Mouse (Mus musculus): ENCODE measurements around the gene Cacna2d1.
A peak's percentile ranks its signal among the peaks of the same experiment; 100 is the strongest.

Gene Cacna2d1

DNA sequence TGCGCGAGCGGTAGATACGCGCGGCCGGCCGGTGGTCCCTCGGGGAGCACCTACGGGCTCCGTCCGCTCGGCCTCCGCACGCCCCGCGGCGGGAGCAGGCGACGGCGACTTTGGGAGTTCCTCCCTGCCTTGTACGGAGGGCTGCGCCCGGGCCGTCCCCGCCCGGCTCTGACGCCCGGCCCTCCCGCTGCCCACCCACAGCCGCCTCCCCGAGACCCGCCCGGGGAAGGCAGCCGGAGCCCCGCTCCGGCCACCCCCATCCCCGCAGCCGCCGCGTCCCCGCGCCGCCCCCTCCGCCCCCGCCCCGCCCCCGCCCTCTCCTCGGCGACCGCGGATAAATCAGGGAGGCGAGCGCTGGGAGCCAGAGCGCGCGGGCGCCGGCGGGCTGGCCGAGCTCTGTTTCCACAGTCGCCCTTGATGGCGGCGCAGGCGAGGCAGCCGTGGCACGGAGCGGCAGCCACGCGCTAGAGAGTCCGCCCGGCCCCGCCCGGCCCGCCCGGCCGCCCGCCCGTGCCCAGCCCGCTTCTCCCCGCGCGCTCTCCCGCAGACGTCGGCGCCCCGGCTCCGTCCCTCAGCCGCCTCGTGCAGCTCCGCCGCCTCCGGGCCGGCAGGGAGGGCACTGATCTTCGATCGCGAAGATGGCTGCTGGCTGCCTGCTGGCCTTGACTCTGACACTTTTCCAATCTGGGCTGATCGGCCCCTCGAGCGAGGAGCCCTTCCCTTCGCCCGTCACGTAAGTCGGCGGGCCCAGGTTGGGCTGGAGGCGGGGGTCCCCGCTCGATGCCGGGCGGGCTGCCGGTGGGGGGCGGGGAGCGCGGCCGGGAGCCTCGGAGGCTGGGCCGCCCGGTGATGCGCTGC is at the start of gene Cacna2d1:
Cacna2d1 (plus strand) TSS at position 316 of the 858 bp plus-strand sequence.
- ATAC-seq (ENCODE audit: insufficient number of reproducible peaks, low FRiP score, low TSS enrichment) = peak; percentile 67

- no peak for ATAC-seq (ENCODE audit: insufficient number of reproducible peaks, low FRiP score, low TSS enrichment)
These were observed 39.4 kb upstream of the Cacna2d1 start for GRCm38 (mm10) chr5:15895098-15895497.

- no peak for ATAC-seq (ENCODE audit: insufficient number of reproducible peaks, low FRiP score, low TSS enrichment)
These were observed 37.8 kb upstream of the Cacna2d1 start for GRCm38 (mm10) chr5:15896706-15897105.

DNA sequence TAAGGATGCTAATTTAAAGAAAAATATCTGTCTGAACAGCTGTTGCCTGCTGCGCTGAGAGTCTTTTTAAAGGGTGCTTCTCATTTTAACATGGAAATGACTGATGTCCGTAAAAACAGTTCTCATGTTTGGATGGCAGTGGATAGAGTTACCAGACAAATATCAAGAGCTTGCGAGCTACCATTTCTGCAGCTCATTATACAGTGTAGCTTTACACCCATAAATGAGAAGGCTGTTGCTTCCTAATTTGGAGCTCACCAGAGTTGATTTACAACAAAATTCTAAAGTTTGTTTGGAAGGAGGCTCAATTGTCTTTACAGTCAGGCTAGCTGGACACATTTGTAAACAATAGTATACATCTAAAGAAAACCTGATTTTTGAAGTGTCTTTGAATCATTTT is 28.0 kb upstream of the Cacna2d1 start:
- ATAC-seq (ENCODE audit: insufficient number of reproducible peaks, low FRiP score, low TSS enrichment) = no peak

DNA sequence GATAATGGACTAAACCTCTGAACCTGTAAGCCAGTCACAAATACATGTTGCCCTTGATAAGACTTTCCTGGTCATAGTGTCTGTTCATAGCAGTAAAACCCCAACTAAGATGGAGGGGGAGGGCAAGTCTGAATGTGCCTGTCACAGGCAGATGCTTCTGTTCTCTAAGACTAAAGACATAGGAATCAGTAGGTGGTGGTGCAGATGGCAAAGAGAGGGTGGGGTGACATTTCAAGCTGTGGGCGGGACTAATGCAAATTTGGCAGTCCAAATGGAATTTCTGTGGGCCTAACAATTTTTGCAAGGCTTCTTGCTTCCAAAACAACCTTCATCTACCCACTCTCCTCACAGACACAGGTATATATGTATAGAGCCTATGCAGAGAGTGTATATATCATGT is 19.6 kb upstream of the Cacna2d1 start:
- no peak for ATAC-seq (ENCODE audit: insufficient number of reproducible peaks, low FRiP score, low TSS enrichment)

DNA sequence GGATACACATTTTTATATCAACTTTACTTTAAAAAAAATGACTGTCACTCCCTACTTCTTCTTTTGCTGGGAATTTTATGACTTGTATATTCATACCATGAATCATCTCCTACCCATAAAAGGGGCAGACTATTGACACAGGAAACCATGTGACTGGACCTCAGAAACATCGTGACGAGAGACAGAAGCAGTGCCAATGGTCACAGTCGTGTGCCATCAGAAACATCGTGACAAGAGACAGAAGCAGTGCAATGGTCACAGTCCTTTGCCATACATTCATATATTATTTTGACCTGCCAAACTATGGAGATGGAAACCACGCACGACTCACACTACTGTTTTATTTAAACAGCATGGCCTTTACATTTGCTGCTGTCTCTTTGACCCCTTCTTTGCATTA is 6.0 kb upstream of the Cacna2d1 start:
- no peak for ATAC-seq (ENCODE audit: insufficient number of reproducible peaks, low FRiP score, low TSS enrichment)

DNA sequence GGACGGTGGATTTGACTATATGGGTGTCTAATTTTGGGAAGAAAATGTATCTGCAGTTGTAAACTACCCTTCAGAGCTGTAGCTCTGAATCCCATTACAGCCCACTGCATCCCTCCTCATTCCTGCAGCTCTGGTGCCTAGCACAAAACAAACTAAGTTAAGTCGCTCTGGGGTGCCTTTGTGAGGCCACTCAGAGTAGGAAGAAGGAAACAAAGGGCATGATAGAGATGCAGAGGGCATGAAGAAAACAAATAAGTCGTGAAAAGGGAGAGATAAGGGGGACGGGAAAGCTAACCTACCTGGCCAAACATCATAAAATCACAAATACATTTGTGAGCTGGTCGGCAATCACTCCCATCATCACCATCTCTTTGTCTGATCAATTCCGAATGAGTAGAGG is 1.5 kb upstream of the Cacna2d1 start:
- ATAC-seq (ENCODE audit: insufficient number of reproducible peaks, low FRiP score, low TSS enrichment) = no peak

DNA sequence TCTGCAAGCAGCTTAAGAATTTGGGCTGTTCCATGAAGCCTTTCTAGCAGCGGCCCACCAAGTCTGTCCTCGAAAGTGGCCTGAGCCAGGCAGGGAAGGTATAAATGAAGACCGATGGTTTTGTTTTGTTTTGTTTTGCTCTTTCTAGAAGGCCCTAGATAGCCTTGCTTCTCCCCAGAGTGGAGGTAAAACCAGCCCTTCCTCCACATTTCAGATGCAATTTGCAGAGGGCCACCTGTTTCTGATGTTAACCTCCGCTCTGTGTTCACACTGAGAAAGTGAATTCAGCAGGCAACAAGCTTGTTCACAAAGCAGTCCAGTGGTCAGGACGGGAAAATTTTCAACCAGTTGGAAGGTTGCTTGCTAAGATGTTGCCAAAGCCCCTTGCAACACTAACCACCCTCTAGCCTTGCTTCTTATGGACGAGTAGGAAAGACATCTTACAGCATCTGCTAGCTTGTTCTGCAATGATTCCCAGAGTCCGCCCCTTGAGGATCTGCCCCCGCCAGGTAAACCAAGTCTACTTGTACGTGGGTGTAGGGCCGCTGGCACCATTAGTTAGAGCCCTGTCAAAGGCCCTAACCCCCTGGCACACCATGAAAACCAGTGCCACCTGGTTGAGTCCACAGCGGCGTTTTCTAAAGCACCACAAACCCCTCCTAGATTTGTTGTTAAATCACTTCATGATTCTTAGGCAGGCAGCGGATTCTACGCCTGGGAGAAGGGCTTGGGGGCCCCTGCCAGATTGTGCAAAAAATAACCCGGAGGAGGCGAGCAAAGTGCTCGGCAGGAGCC is 713 bp upstream of the Cacna2d1 start:
- peak; percentile 28 for ATAC-seq (ENCODE audit: insufficient number of reproducible peaks, low FRiP score, low TSS enrichment)

DNA sequence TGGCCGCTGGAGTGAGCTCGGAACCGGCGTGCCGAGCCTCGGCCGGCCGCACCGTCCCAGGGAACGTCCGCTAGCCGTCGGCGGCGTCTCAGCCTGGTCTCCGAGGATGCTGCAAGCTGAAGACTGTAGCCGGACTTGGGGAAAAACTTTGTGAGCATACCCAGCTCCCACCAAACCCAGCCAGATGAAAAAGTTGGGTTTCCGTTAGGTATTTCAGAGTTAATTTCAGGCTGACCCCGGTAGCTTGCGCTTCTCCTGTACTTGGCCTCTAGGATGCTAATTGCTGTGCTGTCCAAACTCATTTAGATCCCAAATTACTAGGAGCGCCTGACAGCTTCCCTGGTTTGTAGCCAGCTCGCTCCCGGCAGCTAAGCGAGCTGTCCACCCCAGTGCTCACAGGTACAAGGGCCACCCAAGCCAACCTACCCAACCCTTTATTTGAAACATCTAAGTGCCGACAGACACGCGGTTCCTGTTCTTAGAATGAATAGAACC is 790 bp downstream of the Cacna2d1 start:
- ATAC-seq (ENCODE audit: insufficient number of reproducible peaks, low FRiP score, low TSS enrichment) = peak; percentile 59

DNA sequence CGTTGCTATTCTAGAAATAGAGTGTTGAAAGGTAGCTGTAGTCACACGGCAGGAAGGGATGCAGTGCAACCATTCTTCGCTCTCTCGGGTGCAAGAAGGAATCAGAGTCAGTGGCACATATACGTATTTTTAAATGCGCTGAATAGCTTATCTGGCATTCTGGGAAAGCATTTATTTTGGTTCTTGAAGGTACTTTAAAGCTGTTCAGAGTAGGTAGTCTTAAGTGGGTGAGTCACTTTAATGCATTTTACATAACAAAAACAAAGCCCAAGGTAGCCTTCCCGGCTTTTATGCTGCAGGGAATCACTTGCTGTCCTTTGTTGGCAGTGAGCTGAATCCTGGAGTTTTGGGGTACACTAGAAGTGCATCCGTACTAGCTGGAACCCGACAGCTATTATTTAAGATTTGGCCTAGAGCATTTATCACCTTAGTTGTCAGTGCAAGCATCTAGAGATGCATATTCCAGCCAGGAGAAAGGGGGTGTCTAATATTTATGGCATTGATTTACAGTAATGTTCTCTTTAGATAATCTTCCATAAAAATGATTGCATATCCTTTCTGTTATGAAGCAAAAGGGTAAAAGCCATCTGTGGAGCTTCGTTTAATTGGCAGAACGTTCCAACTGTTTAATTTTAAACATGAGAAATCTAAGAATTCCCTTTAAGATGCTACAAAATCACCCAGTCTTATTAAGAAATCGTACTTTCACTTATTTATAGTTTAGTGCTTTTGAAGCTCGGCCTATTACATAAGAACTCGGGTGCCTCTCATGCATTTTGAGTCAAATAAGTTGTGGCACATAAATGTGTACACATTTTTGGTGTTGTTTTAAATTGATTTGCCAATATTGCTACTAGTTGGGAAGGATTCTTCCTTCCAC is 1.6 kb downstream of the Cacna2d1 start:
- no peak for ATAC-seq (ENCODE audit: insufficient number of reproducible peaks, low FRiP score, low TSS enrichment)

DNA sequence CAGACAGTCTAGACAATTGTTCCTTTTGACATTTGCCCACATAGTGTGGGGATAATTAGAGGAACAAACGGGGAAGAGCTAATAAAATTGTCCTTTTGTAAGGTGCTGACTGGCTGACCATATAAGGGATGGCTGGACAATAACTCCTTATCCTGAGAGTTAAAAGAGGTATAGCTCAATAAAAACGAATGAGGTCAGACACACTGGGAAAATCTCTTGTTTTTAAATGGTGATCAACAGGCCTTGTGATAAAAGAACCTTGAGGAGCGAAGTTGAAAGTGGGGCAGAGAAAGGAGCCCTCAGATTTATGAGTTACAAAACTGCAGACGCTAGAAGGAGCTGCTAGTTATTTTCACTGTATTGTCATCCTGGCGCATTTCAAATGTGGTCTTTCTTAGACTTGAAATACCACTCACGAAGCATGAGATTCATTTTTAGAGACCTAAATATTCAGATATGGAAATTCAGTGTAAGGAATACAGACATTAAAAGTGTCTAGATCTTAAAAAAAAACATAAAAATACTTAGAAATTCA is 6.8 kb downstream of the Cacna2d1 start:
- no peak for ATAC-seq (ENCODE audit: insufficient number of reproducible peaks, low FRiP score, low TSS enrichment)

DNA sequence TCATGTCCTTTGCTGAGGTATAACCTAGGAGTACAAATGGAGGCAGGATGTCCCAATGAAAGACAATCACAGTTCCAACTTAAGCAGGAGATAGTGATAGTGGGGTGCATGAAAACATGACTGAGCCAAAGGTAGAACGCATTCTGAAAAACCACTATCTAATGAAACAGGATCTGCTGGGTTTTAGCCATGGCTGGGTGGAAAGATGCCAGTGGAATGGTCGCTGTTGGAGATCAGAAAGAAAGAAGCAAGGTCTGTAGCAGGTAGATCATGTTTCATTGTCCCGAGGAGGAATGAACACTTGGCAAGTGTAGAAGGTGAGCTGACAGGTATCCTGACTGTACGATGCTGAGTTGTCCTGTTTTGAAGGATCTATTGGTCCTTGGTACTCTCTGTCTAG is 7.6 kb downstream of the Cacna2d1 start:
- ATAC-seq (ENCODE audit: insufficient number of reproducible peaks, low FRiP score, low TSS enrichment) = peak; percentile 54; the same call in 1 of the 2 replicates

DNA sequence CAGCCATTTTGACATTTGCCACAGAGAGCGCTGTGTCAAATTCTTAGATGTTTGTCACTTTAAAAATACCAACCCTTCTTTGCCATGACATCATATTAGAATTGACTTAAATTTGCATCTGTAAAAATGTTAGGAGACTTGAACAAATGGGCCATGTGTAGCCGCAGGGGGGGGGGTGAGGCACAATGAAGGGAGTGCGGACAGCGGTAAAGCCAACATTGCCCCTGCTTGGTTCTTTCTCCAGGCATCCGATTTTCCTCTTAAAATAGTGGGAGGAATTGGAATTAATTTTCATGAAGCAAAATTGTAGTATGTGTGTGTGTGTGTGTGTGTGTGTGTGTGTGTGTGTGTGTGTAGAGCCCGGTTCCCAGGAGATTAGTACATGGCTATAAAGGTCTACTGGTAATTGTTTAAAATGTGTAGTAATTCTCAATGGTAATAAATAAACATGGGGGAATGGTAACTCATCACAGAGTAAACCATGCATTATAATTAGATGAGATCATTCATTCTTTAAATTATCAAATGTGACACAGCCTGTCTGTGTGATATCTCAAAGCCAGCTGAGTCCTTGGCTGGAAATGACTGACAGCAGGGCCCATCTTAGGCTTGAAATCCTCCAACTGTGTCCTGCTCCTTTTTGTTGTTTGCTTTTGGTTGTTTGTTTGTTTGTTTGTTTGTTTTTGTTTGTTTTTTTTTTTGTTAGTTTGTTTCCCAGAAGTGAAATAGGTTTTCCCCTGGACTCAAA is 14.0 kb downstream of the Cacna2d1 start:
- ATAC-seq (ENCODE audit: insufficient number of reproducible peaks, low FRiP score, low TSS enrichment) = no peak

GRCm38 (mm10) chr5:15959760-15960159 is 25.3 kb downstream of the Cacna2d1 start:
- ATAC-seq (ENCODE audit: insufficient number of reproducible peaks, low FRiP score, low TSS enrichment) = no peak

DNA sequence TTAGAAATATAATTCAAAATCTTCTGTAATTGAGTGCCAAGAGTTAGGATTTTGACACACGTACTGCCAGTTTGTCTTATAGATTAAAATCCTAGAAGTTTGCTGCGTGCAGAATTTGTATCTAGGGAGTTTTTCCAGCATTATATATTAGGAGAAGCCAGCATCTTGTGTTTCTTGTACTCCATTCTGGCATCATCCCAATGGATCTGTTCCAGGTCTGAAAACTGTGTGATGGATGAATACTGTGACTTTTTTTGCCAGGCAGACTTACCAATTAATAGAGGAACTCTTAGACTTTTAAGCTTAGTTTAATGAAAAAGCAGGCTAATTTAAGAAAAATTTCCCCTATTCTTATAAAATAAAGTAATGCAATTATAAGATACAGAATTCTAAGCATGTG is 27.4 kb downstream of the Cacna2d1 start:
- no peak for ATAC-seq (ENCODE audit: insufficient number of reproducible peaks, low FRiP score, low TSS enrichment)

- no peak for ATAC-seq (ENCODE audit: insufficient number of reproducible peaks, low FRiP score, low TSS enrichment)
These were observed 32.4 kb downstream of the Cacna2d1 start for GRCm38 (mm10) chr5:15966888-15967287.

GRCm38 (mm10) chr5:15971821-15972220 is 37.3 kb downstream of the Cacna2d1 start:
- ATAC-seq (ENCODE audit: insufficient number of reproducible peaks, low FRiP score, low TSS enrichment) = no peak

GRCm38 (mm10) chr5:15972351-15972750 is 37.9 kb downstream of the Cacna2d1 start:
- no peak for ATAC-seq (ENCODE audit: insufficient number of reproducible peaks, low FRiP score, low TSS enrichment)

DNA sequence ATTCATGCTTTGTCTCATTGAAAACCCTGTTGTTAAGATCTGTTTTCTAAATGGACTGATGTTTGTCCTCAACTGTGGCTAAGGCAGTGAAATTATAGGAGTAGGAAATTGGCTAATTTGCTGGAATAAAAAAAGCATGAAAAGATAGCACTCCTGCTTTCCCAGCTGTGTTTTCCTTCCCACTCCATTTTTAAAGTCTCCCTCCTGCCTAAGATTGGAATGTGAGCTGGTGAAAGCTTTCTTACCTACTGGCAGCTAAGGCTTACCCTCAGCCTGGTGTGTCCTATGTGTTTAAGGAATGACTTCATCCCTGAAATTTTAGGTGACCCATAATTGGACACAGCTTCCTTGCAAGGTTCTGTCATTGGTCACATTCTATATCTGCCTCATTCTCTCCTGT is 40.2 kb downstream of the Cacna2d1 start:
- no peak for ATAC-seq (ENCODE audit: insufficient number of reproducible peaks, low FRiP score, low TSS enrichment)
